Mouse (Mus musculus): ENCODE results near the gene Padi4. TPM values are rescaled to one million over a fixed set of nuclear protein-coding genes. Genes with fewer than 3 reads are reported as not detected.

Gene Padi4
- total and polyA plus RNA-seq, 3 experiments: 0.02 TPM; not detected in 2

DNA sequence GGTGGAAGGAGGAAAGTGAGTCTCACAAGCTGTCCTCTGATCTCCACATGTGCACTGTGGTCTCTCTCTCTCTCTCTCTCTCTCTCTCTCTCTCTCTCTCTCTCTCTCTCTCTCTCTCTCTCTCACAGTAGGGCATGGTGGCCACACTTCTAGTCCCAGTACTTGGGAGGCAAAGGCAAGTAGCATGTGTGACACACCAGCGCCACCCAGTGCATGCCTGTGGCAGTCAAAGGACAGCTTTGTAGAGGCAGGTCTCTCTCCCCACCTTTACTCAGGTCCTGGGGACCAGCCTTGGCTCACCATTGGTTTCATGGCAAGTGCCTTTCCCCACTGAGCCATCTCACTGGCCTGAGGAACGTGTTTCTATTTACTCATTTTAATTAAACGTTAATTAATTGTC, 29.4 kb downstream of the Padi4 start:
- Histone ChIP-seq H3K4me1 (ENCODE audit: insufficient read depth, low read depth, low read length) (peaks cover 24% of the 10 kb centered on the region), H3K4me3 (ENCODE audit: low read depth, low read length) (no peak overlapping the region), H3K9me3 (replicated peaks) (no peaks in the 10 kb centered on the region), H3K36me3 (replicated peaks) (no peaks in the 10 kb centered on the region), H3K27me3 (ENCODE audit: insufficient read depth, low read length) (peaks cover 49% of the 10 kb centered on the region)
- no peak for DNase-seq (ENCODE audit: low spot score)
- peak; percentile 64; the same call in 1 of the 2 replicates for ATAC-seq (ENCODE audit: extremely low read depth, insufficient number of reproducible peaks, low FRiP score, poor library complexity, severe bottlenecking)
- no peak for TF ChIP-seq GATA1 (IDR thresholded peaks at IDR 0.05; ENCODE audit: borderline replicate concordance, low read length)
- TF ChIP-seq GATA2 (IDR thresholded peaks at IDR 0.05; ENCODE audit: borderline replicate concordance, low read depth, low read length): no peak
- peak; percentile 35; the same call in 1 of the 2 replicates for TF ChIP-seq CTCF (IDR thresholded peaks at IDR 0.05; ENCODE audit: low read depth, low read length)

DNA sequence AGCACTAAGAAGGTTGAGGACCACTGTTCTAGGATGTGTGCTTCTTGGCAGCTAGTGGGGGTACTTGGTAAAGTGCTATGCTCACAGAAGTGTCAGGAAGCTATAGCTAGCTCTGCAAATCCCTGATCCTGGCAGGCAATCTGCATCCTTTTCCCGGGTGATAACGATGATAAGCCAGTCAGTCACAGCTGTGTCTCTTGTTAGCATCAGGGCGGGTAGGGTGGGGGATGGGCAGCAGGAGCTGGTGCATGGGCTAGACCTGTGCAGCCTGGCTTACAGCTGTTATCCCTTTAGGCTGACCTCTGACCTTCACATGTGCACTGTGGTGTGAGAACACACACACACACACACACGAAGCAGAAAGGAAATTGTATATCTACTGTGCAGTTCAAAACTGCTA, 30.9 kb downstream of the Padi4 start:
- no peak for DNase-seq (ENCODE audit: low spot score)
- H3K4me3 ChIP-seq (ENCODE audit: low read depth, low read length): no peak overlapping the region
- H3K9me3 ChIP-seq (replicated peaks): no peaks in the 10 kb centered on the region
- ATAC-seq (ENCODE audit: extremely low read depth, insufficient number of reproducible peaks, low FRiP score, poor library complexity, severe bottlenecking): no peak
- no peak for TF ChIP-seq TAL1 (conservative IDR thresholded peaks at IDR 0.05; ENCODE audit: low read depth, low read length)
- no peak for TF ChIP-seq CTCF (IDR thresholded peaks at IDR 0.05; ENCODE audit: low read depth, low read length)
- TF ChIP-seq POLR2AphosphoS5 (IDR thresholded peaks at IDR 0.05; ENCODE audit: insufficient replicate concordance, low read depth, low read length): no peak
- TF ChIP-seq GATA2 (IDR thresholded peaks at IDR 0.05; ENCODE audit: borderline replicate concordance, low read depth, low read length): no peak
- no peak for TF ChIP-seq GATA1 (IDR thresholded peaks at IDR 0.05; ENCODE audit: borderline replicate concordance, low read length)
- H3K27me3 ChIP-seq (ENCODE audit: insufficient read depth, low read length): peaks cover 44% of the 10 kb centered on the region
- H3K36me3 ChIP-seq (replicated peaks): no peaks in the 10 kb centered on the region
- peaks cover 24% of the 10 kb centered on the region for H3K4me1 ChIP-seq (ENCODE audit: insufficient read depth, low read depth, low read length)

GRCm38 (mm10) chr4:140742543-140742942, 31.5 kb downstream of the Padi4 start, which contains the start of gene Padi6:
Gene Padi6, minus strand, starts transcription at chr4:140742643.
- DNase-seq (ENCODE audit: low spot score) (no peak), ATAC-seq (ENCODE audit: extremely low read depth, insufficient number of reproducible peaks, low FRiP score, poor library complexity, severe bottlenecking) (no peak)

DNA sequence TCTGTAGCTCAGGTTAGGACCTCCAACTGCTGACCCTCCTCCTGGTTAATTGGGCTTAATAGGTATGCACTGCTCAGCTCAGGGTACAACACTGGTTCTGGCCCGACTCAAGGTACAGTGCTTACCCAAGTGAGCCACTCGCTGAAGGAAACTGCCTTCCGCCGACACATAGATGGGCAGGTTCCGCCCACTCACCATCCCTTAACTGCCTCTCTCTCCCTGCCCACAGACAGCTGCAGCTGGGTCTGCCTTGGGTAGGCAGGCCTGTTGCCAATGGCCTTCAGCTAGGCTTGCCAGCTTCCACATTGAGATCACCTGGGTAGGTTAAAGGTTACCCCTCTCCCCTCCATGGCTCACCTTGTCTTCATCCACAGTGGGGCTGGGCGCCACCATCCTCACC, 32.6 kb downstream of the Padi4 start:
- H3K9me3 ChIP-seq (replicated peaks): no peaks in the 10 kb centered on the region
- ATAC-seq (ENCODE audit: extremely low read depth, insufficient number of reproducible peaks, low FRiP score, poor library complexity, severe bottlenecking) (no peak), DNase-seq (ENCODE audit: low spot score) (no peak)
- 0 out of 2 replicates have a peak overlapping the region, but pooled peaks have one; percentile 27 for H3K4me3 ChIP-seq (ENCODE audit: low read depth, low read length)
- TF ChIP-seq GATA1 (IDR thresholded peaks at IDR 0.05; ENCODE audit: borderline replicate concordance, low read length): no peak
- no peak for TF ChIP-seq GATA2 (IDR thresholded peaks at IDR 0.05; ENCODE audit: borderline replicate concordance, low read depth, low read length)
- H3K36me3 ChIP-seq (replicated peaks): no peaks in the 10 kb centered on the region
- H3K27me3 ChIP-seq (ENCODE audit: insufficient read depth, low read length): peaks cover 33% of the 10 kb centered on the region
- peaks cover 40% of the 10 kb centered on the region for H3K4me1 ChIP-seq (ENCODE audit: insufficient read depth, low read depth, low read length)

More at GRCm38 (mm10) chr4:140742543-140742942, 31.5 kb downstream of the Padi4 start, which contains the start of gene Padi6:
- peaks cover 28% of the 10 kb centered on the region for H3K4me1 ChIP-seq (ENCODE audit: insufficient read depth, low read depth, low read length)
- TF ChIP-seq CTCF (IDR thresholded peaks at IDR 0.05; ENCODE audit: low read depth, low read length) (no peak), GATA1 (IDR thresholded peaks at IDR 0.05; ENCODE audit: borderline replicate concordance, low read length) (no peak), POLR2AphosphoS5 (IDR thresholded peaks at IDR 0.05; ENCODE audit: insufficient replicate concordance, low read depth, low read length) (no peak), TAL1 (conservative IDR thresholded peaks at IDR 0.05; ENCODE audit: low read depth, low read length) (no peak), GATA2 (IDR thresholded peaks at IDR 0.05; ENCODE audit: borderline replicate concordance, low read depth, low read length) (no peak)
- H3K4me3 ChIP-seq (ENCODE audit: low read depth, low read length): 0 out of 2 replicates have a peak within 1 kb of the TSS, but pooled peaks have one; percentile 27
- H3K27me3 ChIP-seq (ENCODE audit: insufficient read depth, low read length): peaks cover 39% of the 10 kb centered on the region
- no peaks in the 10 kb centered on the region for H3K9me3 ChIP-seq (replicated peaks)
- H3K36me3 ChIP-seq (replicated peaks): no peaks in the 10 kb centered on the region

- H3K4me1 ChIP-seq (ENCODE audit: insufficient read depth, low read depth, low read length): peaks cover 46% of the 10 kb centered on the region
- H3K27me3 ChIP-seq (ENCODE audit: insufficient read depth, low read length): peaks cover 30% of the 10 kb centered on the region
- no peak for DNase-seq (ENCODE audit: low spot score)
- ATAC-seq (ENCODE audit: extremely low read depth, insufficient number of reproducible peaks, low FRiP score, poor library complexity, severe bottlenecking): no peak
- no peaks in the 10 kb centered on the region for H3K9me3 ChIP-seq (replicated peaks)
- no peak overlapping the region for H3K4me3 ChIP-seq (ENCODE audit: low read depth, low read length)
- no peaks in the 10 kb centered on the region for H3K36me3 ChIP-seq (replicated peaks)
- no peak for TF ChIP-seq GATA2 (IDR thresholded peaks at IDR 0.05; ENCODE audit: borderline replicate concordance, low read depth, low read length)
- TF ChIP-seq CTCF (IDR thresholded peaks at IDR 0.05; ENCODE audit: low read depth, low read length): no peak
- no peak for TF ChIP-seq TAL1 (conservative IDR thresholded peaks at IDR 0.05; ENCODE audit: low read depth, low read length)
- no peak for TF ChIP-seq POLR2AphosphoS5 (IDR thresholded peaks at IDR 0.05; ENCODE audit: insufficient replicate concordance, low read depth, low read length)
- TF ChIP-seq GATA1 (IDR thresholded peaks at IDR 0.05; ENCODE audit: borderline replicate concordance, low read length): no peak
Measured at GRCm38 (mm10) chr4:140740655-140741054, 33.4 kb downstream of the Padi4 start.

GRCm38 (mm10) chr4:140732871-140733270, 41.2 kb downstream of the Padi4 start:
- no peak overlapping the region for H3K4me3 ChIP-seq (ENCODE audit: low read depth, low read length)
- H3K36me3 ChIP-seq (replicated peaks): no peaks in the 10 kb centered on the region
- no peaks in the 10 kb centered on the region for H3K9me3 ChIP-seq (replicated peaks)
- peaks cover 24% of the 10 kb centered on the region; the same call in 1 of the 2 replicates for H3K27me3 ChIP-seq (ENCODE audit: insufficient read depth, low read length)
- TF ChIP-seq CTCF (IDR thresholded peaks at IDR 0.05; ENCODE audit: low read depth, low read length): no peak
- no peak for TF ChIP-seq GATA2 (IDR thresholded peaks at IDR 0.05; ENCODE audit: borderline replicate concordance, low read depth, low read length)
- no peak for TF ChIP-seq TAL1 (conservative IDR thresholded peaks at IDR 0.05; ENCODE audit: low read depth, low read length)
- TF ChIP-seq POLR2AphosphoS5 (IDR thresholded peaks at IDR 0.05; ENCODE audit: insufficient replicate concordance, low read depth, low read length): no peak
- no peak for TF ChIP-seq GATA1 (IDR thresholded peaks at IDR 0.05; ENCODE audit: borderline replicate concordance, low read length)
- H3K4me1 ChIP-seq (ENCODE audit: insufficient read depth, low read depth, low read length): peaks cover 48% of the 10 kb centered on the region
- ATAC-seq (ENCODE audit: extremely low read depth, insufficient number of reproducible peaks, low FRiP score, poor library complexity, severe bottlenecking) (peak; percentile 48), DNase-seq (ENCODE audit: low spot score) (peak; percentile 49)

Measured in G1E (cell line).